Mouse (Mus musculus) spleen, postnatal 4 days (tissue): ENCODE results near the gene Tyk2.
A peak's percentile ranks its signal among the peaks of the same experiment; 100 is the strongest.

Experiments used
- DNase-seq, 2 experiments: peaks; one replicate each; pipeline ENCODE4 v3.0.0; 2022; ENCODE audit warnings: low spot score in 2 of 2

Tyk2 gene

DNA sequence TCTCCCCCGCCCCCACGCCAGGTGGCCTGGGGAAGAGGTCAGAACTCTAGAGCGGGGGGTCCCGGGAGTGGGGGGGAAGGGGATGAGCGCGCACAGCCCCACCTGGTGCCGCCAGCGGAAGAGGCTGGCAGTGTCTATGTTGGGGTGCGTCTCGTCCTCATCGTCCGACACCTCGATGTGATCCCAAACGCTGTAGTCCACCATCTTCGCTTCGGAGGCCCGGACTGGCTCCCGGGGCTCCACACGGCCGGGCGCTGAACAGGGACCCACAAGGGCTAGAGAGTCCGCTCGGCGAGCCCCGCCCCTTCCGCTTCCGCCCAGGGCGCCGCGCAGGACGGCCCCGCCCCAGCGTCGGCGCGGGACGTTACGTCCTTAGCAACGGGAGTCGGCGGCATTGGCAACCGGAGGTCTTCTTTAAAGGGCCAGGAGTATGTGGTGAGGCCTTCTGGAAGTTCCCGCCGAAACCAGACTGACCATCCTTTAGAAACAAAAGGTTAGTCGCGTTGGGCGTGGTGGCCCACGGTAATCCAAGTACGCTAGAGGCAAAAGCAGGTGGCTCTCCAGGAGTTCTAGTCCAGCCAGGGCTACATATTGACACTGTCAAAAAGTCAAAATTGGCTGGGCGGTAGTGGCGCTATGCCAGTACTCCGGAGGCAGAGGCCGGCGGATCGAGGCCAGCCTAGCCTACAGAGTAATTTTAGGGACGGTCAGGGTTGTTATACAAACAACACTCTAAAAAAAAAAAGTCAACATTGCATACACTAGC, 18.8 kb upstream of the Tyk2 start, which contains the start of gene Cdc37:
Cdc37 (minus strand) TSS at position 329 of the 766 bp plus-strand sequence.
- DNase-seq, result peak; percentile 90 to 95

DNA sequence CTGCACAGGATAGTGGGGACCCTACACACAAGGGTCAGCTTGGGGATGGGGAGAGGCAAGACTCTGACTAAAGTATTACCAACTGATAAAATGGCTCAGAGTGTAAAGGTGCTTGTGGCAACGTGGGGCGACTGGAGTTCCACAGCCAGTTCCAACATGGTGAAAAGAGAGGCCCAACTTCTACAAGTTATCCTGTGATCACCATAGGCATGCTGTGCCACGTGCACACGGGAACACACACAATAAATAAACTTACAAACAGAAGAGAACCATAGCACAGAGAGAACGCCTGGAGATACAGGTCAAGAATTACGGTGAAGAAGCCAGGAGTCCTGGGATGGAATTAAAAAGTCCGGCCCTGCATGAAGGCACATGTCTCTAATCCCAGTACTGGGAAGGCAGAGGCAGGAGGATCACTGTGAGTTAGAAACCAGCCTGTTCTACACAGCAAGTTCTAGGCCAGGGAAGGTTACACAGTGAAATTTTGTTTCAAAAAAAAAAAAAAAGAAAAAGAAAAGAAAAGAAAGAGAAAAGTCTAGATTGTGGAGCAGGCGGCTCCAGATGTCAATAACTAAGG, 18.1 kb upstream of the Tyk2 start:
- DNase-seq, result no peak

GRCm38 (mm10) chr9:21148427-21148826, 17.4 kb upstream of the Tyk2 start:
- no peak for DNase-seq

- DNase-seq, result peak in 1 of 2 experiments; percentile 57
Measured at GRCm38 (mm10) chr9:21146722-21147121, 15.7 kb upstream of the Tyk2 start.

DNA sequence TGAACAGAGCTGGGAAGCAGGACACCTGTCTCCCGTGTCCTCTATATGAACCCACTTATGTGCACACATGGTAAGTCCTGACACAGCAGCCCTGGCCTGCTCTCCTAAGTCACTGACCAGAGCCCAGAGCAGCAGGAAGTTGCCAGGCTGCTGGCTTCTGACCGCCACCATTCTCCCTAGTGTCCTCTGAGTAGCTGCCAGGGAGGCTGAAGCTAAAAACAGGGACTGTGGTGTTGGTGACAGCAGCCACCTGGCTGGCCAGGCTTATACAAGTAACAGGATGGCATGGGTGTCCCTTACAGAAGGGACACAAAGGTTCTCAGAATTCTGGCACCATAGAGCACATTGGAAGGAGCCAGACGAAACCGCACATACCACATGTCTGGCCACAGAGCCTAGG, 14.4 kb upstream of the Tyk2 start:
- no peak for DNase-seq

GRCm38 (mm10) chr9:21144361-21144760, 13.3 kb upstream of the Tyk2 start:
- no peak for DNase-seq

DNA sequence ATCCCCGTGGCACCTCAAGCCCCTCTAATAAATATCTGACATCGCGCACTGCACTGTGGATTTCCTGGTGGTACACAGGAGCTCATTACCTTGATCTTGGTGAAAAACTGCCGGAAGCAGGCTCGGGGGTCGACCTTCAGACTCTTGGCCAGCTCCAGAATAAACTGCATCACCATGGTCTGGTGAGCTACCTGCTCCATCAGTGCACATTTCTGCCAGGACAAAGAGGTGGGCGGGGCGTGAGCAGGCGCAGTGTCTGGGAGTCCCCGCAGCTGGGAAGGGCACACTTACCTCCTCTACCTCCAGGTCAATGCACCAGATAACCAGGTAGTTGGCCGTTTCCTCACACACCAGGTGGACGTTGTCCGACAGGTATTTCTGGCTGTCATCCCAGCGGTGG, 10.9 kb upstream of the Tyk2 start:
- DNase-seq, result no peak

DNA sequence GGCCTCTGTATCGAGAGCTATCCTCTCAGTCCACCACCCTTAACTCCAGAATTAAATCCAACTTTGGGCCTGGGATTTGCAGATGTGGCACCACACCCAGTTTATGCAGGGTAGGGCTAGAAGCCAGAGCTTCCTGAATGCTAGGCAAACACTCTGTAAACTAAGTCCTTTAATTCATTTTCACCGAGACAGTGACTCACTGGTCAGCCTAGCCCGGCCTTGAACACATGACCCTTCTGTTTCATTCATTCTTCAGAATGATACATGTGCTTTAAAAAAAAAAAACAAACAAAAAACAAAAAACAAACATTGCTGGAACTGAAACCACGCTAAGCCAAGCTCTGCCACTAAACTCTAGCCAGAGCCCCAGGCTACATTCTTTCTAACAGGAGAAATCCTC, 7.3 kb upstream of the Tyk2 start:
- no peak for DNase-seq

DNA sequence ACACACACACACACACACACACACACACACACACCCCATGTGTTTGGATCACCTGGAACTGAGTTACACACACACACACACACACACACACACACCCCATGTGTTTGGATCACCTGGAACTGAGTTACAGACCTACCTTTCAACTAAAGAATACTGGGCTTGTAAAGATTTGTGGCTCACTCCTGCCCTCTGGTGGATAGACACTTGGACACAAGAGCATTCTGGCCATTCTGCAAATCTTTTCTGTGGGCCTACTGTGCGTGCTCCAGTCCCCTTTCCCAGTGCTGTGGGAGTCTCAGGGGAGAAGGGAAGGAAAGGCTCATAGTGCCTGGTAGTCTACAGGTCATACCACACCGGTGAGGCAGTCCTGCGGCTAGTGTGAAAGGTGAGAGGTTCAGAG, 6.2 kb upstream of the Tyk2 start:
- DNase-seq, result peak; percentile 71 to 85

GRCm38 (mm10) chr9:21136401-21136800, 5.4 kb upstream of the Tyk2 start:
- no peak for DNase-seq

GRCm38 (mm10) chr9:21135941-21136381, 4.9 kb upstream of the Tyk2 start:
- DNase-seq, result no peak

DNA sequence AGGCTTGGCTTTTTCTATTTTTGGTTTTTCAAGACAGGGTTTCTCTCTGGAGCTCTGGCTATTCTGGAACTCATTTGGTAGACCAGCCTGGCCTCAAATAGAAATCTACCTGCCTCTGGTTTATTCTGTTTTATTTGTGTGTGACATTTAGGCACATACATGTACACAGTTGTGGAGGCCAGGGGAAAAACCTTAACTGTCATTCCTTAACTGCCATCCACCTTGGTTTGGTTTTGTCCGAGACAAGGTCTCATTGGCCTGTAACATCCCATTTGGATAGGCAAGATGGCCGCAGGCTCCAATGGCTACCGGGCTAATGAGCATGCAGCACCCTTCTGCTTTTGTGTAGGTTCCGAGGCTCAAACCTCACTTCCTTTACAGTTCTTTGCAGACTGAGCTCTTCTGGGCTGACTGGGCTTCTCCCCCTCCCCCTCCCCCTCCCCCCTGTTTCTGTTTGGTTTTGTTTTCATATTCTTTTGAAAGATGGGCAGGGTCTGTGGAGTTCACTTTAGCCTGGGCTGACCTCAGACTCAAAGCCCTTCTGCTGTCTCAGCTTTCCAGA, 4.4 kb upstream of the Tyk2 start:
- no peak for DNase-seq

GRCm38 (mm10) chr9:21134595-21135328, 3.7 kb upstream of the Tyk2 start:
- DNase-seq, result no peak

- no peak for DNase-seq
Measured at GRCm38 (mm10) chr9:21133064-21133707, 2.1 kb upstream of the Tyk2 start.

DNA sequence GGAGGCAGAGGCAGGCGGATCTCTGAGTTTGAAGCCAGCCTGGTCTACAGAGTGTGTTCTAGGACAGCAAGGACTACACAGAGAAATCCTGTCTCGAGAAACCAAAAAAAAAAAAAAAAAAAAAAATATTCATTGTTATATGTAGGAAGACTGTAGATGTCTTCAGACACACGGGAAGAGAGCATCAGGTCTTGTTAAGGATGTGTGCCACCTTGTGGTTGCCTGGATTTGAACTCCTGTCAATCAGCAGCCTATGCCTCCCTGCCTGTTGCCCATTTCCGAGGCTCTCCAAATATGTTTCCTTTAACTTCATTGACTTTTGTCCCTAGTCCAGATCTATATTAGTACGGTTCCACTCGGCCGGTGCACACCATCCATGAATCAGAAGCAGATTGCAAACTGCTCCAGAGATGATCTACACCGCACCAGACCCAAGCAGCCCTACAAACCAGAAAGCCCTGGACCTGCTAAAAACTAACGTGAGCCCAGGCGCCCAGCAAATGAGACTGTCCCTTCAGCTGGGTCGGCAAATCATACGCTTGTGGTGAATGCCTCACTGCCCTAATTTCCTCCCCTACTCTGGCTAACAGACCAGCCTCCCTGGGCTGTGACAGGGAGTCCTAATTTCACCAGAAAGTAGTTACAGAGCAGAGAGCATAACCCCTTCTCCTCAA, 1.2 kb upstream of the Tyk2 start:
- no peak for DNase-seq

GRCm38 (mm10) chr9:21126259-21126627, 4.8 kb downstream of the Tyk2 start:
- DNase-seq, result peak in 1 of 2 experiments; percentile 37

GRCm38 (mm10) chr9:21125502-21126258, 5.4 kb downstream of the Tyk2 start:
- no peak for DNase-seq

GRCm38 (mm10) chr9:21124837-21125236, 6.2 kb downstream of the Tyk2 start:
- no peak for DNase-seq

- no peak for DNase-seq
Measured at GRCm38 (mm10) chr9:21121483-21121882, 9.6 kb downstream of the Tyk2 start.

- DNase-seq, result no peak
Measured at GRCm38 (mm10) chr9:21117073-21117472, 14.0 kb downstream of the Tyk2 start.

- DNase-seq, result no peak
Measured at GRCm38 (mm10) chr9:21115105-21115504, 15.9 kb downstream of the Tyk2 start.
